Mouse (Mus musculus): ENCODE measurements at regions not wholly inside any gene's neighbourhood (a gene's known extent, or its start where the extent isn't known, plus 50 kb on each side); places are given as distances from the start of the nearest gene placed in this dataset.

- TF ChIP-seq CTCF (IDR thresholded peaks at IDR 0.05; ENCODE audit: low read depth, low read length) (no peak), POLR2A (IDR thresholded peaks at IDR 0.05; ENCODE audit: borderline replicate concordance, low read depth, low read length) (no peak)
Measured at GRCm38 (mm10) chr10:9202922-9203321, 317.1 kb upstream of the Sash1 start.
